Mouse (Mus musculus): ENCODE measurements at regions not wholly inside any gene's neighbourhood (a gene's known extent, or its start where the extent isn't known, plus 50 kb on each side); places are given as distances from the start of the nearest gene placed in this dataset.

DNA sequence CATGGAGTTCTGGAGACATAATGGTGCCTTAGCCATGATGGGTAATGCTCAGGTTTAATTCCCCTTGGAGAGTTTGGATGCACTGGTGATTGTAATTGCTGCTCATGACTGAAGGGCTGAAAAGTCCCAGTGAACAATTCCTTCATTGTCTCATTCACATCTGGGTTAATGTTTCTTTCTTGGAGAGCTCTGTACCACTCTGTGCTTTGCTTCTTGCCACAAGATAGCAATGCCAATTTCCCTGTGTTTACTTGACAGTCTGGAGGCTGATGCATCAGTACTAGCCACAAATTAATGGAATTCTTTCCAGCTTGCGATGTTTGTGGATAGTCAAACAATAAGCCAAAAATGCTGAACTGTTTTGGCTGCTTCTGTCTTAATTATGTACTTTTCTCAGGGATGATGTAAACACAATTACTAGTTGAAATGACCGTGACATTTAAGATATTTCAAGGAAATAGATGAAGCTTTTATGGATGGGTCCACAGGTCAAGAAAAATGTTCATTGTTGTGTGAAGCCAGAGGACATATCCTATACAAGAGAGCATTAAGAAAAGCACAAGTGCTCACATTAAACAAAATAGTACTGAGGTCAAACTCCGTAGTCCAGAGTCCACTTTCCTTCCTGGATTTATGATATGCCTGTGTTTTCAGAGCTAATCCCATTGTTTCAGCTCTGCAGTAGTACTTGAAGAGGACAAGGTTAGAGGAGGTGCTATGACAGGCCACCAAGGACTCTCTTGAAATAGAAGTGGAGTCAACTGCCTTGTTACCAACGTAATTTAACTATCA lies 198.1 kb downstream of the Bmp2 start:
- TF ChIP-seq POLR2A (IDR thresholded peaks at IDR 0.05; ENCODE audit: borderline replicate concordance, extremely low read depth, low read depth, low read length) (no peak), CTCF (IDR thresholded peaks at IDR 0.05; ENCODE audit: insufficient read depth, low read length) (no peak)

Measured in lung, adult 2 months (tissue).